Mouse (Mus musculus): ENCODE measurements around the gene Cd302.

Cd302 gene

DNA sequence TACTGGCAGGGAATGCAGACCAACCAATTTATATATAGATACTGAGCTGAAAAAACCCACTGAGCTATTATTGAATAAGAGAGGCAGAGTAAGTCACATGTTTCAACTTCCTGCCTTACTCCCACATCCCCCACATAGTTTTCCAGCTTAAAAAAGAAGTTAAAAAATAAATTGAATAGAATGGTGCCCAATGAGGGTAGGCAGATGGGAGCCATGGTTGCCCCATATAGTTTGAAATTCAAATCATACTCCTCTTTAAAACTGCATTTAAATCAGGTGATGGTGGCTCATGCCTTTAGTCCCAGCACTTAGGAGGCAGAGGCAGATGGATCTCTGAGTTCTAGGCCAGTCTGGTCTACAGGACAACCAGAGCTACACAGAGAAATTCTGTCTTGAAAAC is 30.8 kb downstream of the Cd302 start:
- DNase-seq (ENCODE audit: low spot score): no peak

- DNase-seq (ENCODE audit: low spot score): no peak
Measured at GRCm38 (mm10) chr2:60252782-60253181, 31.5 kb downstream of the Cd302 start.

DNA sequence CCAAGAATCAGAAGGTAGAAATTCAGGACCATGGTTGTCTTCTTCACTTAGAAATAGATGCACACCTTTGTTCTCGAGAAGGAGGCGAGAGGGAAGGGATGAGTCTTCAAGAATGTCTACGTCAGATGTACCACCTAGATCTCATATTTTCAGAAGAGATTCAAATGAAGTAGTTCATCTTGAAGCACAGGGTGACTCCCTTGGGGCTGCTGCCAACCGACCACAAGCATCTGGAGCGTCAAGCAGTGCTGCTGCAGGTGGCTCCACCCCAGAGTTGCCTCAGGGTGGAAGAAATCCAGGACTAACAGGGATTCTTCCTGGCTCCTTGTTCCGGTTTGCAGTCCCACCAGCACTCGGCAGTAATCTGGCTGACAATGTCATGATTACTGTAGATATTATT is 49.8 kb downstream of the Cd302 start:
- no peak for DNase-seq (ENCODE audit: low spot score)

DNA sequence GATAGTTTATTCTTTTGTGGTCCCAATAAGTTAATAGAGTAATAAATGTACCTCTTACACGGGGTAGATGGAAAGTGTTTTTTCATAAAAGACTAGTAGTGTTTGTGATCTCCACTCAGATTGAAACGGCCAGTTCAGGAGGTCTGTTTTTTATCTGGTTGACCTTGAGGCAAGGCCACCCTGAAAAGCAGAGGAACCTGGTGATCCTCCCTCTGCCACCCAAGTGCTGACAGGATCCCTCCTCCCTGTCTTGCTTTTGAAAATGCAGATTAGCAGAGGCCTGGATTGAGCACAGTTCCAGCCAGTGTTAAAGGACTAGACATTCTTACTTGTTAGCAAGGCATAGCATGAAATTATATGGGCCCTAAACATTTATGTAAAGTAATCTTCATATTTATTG is 51.1 kb downstream of the Cd302 start:
- no peak for DNase-seq (ENCODE audit: low spot score)

GRCm38 (mm10) chr2:60230361-60230760 is 53.9 kb downstream of the Cd302 start:
- DNase-seq (ENCODE audit: low spot score): no peak

DNA sequence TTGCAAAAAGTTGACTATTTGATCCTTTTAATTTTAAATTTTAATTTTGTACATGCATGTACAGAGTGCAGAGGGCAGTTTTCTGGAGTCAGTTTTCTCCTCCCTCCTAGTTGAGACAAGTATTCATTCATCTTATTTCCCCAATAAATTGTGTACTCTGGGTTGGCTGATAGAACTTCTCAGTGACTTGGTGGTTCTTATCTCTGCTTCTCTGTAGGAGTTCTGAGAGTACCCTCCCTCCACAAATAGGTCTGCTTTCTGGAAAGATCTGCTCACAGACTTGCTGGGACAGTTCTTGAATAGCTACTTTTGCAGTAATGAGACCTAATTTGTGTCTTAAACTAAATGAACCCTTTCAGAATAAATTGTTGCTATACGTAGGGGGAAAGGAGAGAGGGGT is 55.8 kb downstream of the Cd302 start:
- DNase-seq (ENCODE audit: low spot score): no peak

DNA sequence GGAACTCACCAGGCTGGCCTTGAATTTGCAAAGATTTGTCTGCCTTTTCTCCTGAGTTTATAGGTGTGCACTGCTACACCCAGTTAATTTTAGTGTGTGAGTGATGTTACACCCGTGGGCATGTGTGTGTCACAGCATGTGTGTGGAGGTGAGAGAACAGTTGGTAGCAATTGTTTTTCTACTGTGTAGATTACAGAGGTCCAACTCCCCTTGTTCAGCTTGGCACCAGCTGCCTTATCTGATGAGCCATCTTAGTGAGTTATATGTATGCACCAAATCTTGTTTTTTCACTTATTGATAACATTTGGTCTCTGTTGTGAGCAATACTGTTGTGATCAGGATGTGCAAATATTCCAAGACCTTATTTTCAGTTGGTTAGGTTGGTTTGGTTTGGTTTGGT is 60.8 kb downstream of the Cd302 start:
- no peak for DNase-seq (ENCODE audit: low spot score)

GRCm38 (mm10) chr2:60221954-60222353 is 62.3 kb downstream of the Cd302 start:
- DNase-seq (ENCODE audit: low spot score): no peak

DNA sequence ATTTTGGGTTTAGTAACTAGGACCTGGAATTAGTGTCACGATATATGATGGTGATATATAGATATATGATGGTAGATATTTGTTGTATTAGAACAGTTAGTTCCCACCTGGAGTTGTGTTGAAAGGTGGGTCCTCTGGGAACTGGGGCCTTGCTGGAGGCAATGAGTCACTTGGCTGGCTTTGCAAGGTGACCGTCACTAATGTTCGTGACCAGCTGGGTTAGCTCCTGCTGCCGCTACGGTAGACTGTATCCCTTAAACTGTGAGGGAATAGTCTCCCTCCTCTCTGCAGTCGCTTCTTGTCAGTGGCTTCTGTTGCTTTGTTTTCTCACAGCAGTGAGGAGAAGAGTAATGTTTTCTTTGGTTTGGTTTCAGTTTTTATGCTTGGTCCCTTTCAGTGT is 63.1 kb downstream of the Cd302 start:
- no peak for DNase-seq (ENCODE audit: low spot score)

DNA sequence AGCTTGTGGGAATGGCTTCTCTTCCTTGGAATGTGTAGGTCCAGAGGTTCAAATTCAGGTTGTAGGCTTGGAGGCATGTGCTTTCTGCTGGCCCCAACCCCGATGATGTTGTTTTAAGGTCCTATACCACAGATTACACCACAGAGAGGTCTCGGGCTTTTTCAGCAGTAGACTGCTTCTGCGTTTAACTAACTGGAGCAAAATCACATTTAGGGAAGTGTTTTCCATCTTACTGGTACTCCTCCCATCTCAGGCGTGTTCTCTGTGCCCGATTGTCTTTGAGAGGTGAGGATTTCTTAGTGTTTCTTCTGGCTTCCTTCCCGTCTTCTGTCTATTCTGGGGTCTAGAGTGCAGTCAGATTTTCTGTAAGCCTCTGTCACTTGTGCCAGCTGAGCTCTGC is 66.7 kb downstream of the Cd302 start:
- DNase-seq (ENCODE audit: low spot score): no peak

DNA sequence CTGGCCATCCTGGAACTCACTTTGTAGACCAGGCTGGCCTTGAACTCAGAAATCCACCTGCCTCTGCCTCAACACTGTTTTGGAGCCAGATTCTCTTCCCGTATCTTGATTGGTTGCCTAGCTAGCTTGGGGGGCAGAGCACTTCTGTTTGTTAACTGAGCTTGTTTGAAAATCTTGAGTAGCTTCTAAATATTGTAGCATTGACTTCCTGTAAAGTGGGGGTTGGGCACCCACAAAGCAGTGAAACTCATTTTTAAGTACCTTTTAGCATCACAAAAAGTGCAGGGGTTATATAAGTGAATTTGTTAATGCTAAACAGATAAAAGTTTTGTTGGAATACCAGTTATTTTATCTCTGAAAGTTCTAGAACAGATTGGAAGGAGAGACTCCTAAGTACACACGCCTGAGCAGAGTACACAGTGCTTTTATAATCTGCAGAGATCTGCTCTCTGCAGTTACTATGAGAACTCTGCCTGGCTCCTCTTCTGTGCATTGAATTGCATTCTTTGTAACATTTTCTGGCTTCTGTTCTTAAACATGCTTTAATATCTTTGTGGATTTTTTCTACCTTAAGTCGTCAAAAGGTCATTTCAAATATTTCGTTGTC is 67.6 kb downstream of the Cd302 start:
- no peak for DNase-seq (ENCODE audit: low spot score)

- no peak for DNase-seq (ENCODE audit: low spot score)
Measured at GRCm38 (mm10) chr2:60214683-60215082, 69.6 kb downstream of the Cd302 start.

- no peak for DNase-seq (ENCODE audit: low spot score)
Measured at GRCm38 (mm10) chr2:60212488-60212887, 71.8 kb downstream of the Cd302 start.

- DNase-seq (ENCODE audit: low spot score): no peak
Measured at GRCm38 (mm10) chr2:60210821-60211220, 73.5 kb downstream of the Cd302 start.

DNA sequence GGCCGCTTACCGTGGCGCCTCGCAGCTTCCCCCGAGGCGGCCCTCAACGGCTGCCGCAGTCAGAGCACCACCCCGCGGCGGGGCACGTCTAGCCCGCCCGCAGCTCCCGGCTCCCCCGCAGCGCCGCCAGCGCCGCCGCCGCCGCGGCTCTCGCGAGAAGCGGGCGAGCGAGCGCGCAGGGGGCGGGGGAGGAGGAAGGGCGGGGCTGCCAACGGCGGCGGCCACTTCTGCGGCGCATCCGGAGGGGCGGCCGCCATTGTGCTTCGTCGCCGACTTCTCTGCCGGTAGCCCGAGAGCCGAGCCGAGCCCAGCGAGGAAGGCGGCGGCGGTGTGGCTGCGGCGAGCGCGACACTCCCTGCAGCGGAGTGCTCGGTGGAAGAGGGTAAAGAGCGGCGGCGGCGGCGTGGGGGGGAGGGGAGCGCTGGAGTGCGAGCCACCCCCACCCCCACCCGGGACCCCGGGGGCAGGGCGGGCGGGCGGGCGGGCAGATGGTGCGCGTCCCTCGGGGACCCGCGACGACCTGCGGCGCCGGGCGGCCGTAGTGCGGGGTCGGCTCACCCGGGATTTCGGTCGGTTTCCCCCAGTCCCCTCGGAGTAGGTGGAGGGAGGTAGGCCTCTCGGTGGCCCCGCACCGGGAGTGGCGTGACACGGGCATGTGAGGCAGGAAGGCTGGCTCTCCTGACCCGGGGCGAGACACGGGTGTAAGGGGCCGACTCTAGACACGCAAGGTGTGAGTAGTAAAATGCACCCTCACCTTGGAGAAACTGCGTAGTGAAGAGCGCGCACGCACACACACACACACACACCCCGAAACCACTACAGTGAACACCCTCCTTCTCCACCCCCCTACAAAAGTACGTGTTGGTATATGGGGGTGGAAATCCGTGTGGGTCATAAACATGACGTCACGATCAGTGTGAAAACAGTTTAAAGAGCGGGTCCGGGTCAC is 74.3 kb downstream of the Cd302 start, which contains the start of the genes Baz2b and March7:
TSS of gene Baz2b (minus strand) at position 137 of the 949 bp plus-strand sequence.
TSS of gene March7 (plus strand) at position 185 of the 949 bp plus-strand sequence.
- peak; percentile 63 for DNase-seq (ENCODE audit: low spot score)

- peak; percentile 31 for DNase-seq (ENCODE audit: low spot score)
Measured at GRCm38 (mm10) chr2:60209122-60209611, 75.1 kb downstream of the Cd302 start.

DNA sequence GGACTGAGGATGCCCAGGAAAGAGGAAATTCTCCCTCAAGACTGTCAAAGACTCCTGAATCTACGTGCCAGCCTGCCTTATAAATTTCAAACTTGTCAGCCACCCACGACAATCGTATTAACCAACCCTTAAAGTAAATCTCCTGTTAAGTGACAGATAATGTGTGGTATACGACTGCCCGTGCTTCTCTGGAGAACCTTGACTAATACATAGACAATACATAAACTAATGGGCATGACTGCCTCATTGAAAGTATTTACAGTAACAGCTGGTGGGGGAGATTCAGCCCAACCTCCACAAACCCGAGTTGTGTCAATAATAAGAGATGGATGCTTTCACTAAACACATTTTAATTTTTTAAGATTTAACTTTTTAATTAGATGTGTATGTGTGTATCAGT is 78.5 kb downstream of the Cd302 start:
- no peak for DNase-seq (ENCODE audit: low spot score)

GRCm38 (mm10) chr2:60204162-60204561 is 80.1 kb downstream of the Cd302 start:
- DNase-seq (ENCODE audit: low spot score): no peak

DNA sequence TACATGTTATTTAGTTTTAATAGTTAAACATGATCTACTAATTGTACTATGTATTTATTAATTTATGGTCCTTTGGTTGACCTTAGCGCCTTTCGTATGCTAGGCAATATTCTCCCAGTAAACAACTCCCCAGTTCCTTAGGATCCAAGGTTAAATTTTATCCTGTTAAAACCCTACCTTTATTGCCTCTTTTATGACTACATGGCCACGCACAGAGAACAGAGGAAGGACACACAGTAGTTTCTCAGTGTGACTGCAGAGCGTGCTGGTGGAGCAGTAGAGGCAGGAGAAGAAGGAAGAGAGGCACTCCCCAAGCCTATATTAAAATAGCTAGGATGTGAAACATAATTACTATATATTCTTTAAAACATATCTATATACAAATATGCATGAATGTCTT is 80.6 kb downstream of the Cd302 start:
- DNase-seq (ENCODE audit: low spot score): no peak

DNA sequence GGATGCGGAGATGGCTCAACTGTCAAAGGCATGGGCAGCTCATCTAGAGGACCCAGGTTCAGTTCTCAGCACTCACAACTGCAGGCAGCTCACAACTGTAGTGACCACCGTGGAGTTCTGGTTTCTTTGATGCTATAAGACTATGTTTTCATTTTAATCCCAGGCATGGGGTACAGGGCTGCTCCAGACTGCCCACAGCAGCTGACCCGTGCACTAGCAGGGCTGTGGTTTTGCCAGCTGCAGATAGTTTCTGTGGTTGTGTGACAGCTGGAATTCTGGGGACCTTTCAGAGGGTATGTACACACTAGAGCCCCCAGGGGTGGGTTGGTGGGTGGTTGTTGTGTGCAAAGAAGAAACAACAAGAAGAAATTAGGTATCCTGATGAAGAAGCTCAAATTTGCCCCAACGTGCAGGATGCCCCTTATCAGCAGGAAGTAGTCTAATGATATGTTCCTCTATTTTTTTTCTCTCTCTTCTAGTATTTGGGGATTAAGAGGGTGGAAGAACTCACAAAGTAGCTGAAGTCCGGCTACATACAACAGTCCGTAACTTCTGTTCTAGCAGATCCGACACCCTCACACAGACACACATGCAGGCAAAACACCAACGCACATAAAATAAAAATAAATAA is 81.3 kb downstream of the Cd302 start:
- no peak for DNase-seq (ENCODE audit: low spot score)

All from ovary, postnatal 10 days (tissue).